Mouse (Mus musculus) embryo, embryonic 10.5 days (tissue): ENCODE data around the gene App.

Source experiments
- DNase-seq: peaks from one replicate; pipeline ENCODE4 v3.0.0-alpha.2; 2015; ENCODE audit warnings: low spot score

Gene App

GRCm38 (mm10) chr16:85173373-85174081 is at the start of gene App:
Gene App (minus strand): TSS chr16:85173766.
- peak; percentile 89 for DNase-seq

GRCm38 (mm10) chr16:85215846-85216245 is 42.3 kb upstream of the App start:
- no peak for DNase-seq

GRCm38 (mm10) chr16:85215173-85215572 is 41.6 kb upstream of the App start:
- DNase-seq: no peak

- no peak for DNase-seq
Measured at GRCm38 (mm10) chr16:85195622-85196021, 22.1 kb upstream of the App start.

GRCm38 (mm10) chr16:85195167-85195566 is 21.6 kb upstream of the App start:
- DNase-seq: no peak

- DNase-seq: no peak
Measured at GRCm38 (mm10) chr16:85181502-85181901, 7.9 kb upstream of the App start.

GRCm38 (mm10) chr16:85180710-85181109 is 7.1 kb upstream of the App start:
- DNase-seq: no peak

- no peak for DNase-seq
Measured at GRCm38 (mm10) chr16:85176666-85177065, 3.1 kb upstream of the App start.

GRCm38 (mm10) chr16:85172571-85173372 is 794 bp downstream of the App start:
- DNase-seq: peak; percentile 71

GRCm38 (mm10) chr16:85171976-85172570 is 1.5 kb downstream of the App start:
- peak; percentile 80 for DNase-seq

GRCm38 (mm10) chr16:85170826-85171510 is 2.6 kb downstream of the App start:
- DNase-seq: no peak

- no peak for DNase-seq
Measured at GRCm38 (mm10) chr16:85168821-85169220, 4.7 kb downstream of the App start.

- DNase-seq: no peak
Measured at GRCm38 (mm10) chr16:85166205-85166604, 7.4 kb downstream of the App start.

- no peak for DNase-seq
Measured at GRCm38 (mm10) chr16:85165631-85166030, 7.9 kb downstream of the App start.

- DNase-seq: peak; percentile 46
Measured at GRCm38 (mm10) chr16:85165177-85165576, 8.4 kb downstream of the App start.

GRCm38 (mm10) chr16:85162779-85163178 is 10.8 kb downstream of the App start:
- DNase-seq: no peak

GRCm38 (mm10) chr16:85160140-85160539 is 13.4 kb downstream of the App start:
- no peak for DNase-seq

GRCm38 (mm10) chr16:85157796-85158546 is 15.6 kb downstream of the App start:
- no peak for DNase-seq

- no peak for DNase-seq
Measured at GRCm38 (mm10) chr16:85157156-85157555, 16.4 kb downstream of the App start.

- DNase-seq: no peak
Measured at GRCm38 (mm10) chr16:85155836-85156235, 17.7 kb downstream of the App start.

GRCm38 (mm10) chr16:85152457-85152856 is 21.1 kb downstream of the App start:
- DNase-seq: no peak

GRCm38 (mm10) chr16:85151681-85152080 is 21.9 kb downstream of the App start:
- peak; percentile 59 for DNase-seq
